Mouse (Mus musculus): ENCODE results near the gene Cep295. TPM values are rescaled to one million over a fixed set of nuclear protein-coding genes. Genes with fewer than 3 reads are reported as not detected.

Cep295 gene
- polyA plus RNA-seq (2015; fragmentation: Nextera tagmentation; extraction: Ambion mirVana), result 11.3 and 13.5 TPM in 2 replicates

GRCm38 (mm10) chr9:15357484-15358275, at the start of gene Cep295:
TSS of gene Cep295 (minus strand) at chr9:15357788.
- 3% methylated on average over 59 of the region's 60 CpGs for WGBS
- no peaks in the 10 kb centered on the region for H3K27me3 ChIP-seq
- H3K36me3 ChIP-seq, result no peaks in the 10 kb centered on the region; the same call in 1 of the 2 replicates
- H3K27ac ChIP-seq, result peak within 1 kb of the TSS; percentile 83
- H3K4me1 ChIP-seq, result no peaks in the 10 kb centered on the region
- peak within 1 kb of the TSS; percentile 85 for H3K4me3 ChIP-seq
- H3K4me2 ChIP-seq, result peak within 1 kb of the TSS; percentile 56
- H3K9ac ChIP-seq, result peak within 1 kb of the TSS; percentile 76
- ATAC-seq (ENCODE audit: insufficient number of reproducible peaks, low FRiP score, low TSS enrichment, low read depth), result peak; percentile 97
- H3K9me3 ChIP-seq, result no peaks in the 10 kb centered on the region

DNA sequence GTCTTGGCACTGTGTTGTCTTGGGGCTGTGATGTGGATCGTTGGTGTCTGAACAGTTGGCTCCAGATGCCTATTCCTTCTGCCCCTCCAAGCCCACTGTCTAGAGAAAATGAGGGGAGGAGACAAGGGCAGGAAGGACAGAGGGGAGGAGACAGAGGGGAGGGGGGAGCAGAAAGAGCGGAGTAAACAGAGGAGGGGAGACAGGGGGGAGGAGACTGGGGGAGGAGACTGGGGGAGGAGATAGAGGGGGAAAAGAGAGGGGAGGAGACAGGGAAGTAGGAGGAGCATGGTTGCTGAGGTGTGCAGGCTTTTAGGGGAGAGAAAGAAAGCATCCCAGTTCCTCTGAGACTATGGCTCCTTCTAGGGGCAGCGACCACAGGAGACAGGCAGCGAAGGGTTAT, 40.0 kb upstream of the Cep295 start:
- Histone ChIP-seq H3K4me2 (no peak overlapping the region), H3K9me3 (no peaks in the 10 kb centered on the region), H3K27me3 (no peaks in the 10 kb centered on the region), H3K27ac (no peak overlapping the region), H3K9ac (no peak overlapping the region), H3K4me3 (no peak overlapping the region), H3K36me3 (no peaks in the 10 kb centered on the region), H3K4me1 (no peaks in the 10 kb centered on the region)
- no peak for ATAC-seq (ENCODE audit: insufficient number of reproducible peaks, low FRiP score, low TSS enrichment, low read depth)
- 62% methylated on average over 4 of the region's 4 CpGs for WGBS

DNA sequence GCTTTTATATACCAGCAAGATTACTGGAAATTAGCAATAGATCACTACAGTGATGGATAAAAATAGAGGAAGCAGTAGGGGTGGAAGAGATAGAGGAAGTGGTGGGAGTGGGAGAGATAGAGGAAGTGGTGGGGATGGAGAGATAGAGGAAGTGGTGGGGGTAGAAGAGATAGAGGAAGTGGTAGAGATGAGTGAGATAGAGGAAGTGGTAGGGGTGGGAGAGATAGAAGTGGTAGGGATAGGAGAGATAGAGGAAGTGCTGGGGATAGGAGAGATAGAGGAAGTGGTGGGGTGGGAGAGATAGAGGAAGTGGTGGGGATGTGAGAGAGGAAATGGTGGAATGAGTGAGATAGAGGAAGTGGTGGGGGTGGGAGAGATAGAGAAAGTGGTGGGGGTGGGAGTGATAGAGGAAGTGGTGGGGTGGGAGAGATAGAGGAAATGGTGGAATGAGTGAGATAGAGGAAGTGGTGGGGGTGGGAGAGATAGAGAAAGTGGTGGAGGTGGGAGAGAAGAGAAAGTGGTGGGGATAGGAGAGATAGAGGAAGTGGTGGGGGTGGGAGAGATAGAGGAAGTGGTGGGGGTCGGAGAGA, 37.9 kb upstream of the Cep295 start:
- Histone ChIP-seq H3K27ac (no peak overlapping the region), H3K9ac (no peak overlapping the region), H3K9me3 (no peaks in the 10 kb centered on the region), H3K4me1 (no peaks in the 10 kb centered on the region), H3K4me3 (no peak overlapping the region), H3K36me3 (no peaks in the 10 kb centered on the region), H3K27me3 (no peaks in the 10 kb centered on the region), H3K4me2 (no peak overlapping the region)
- 82% methylated on average over 1 of the region's 1 CpGs for WGBS
- no peak for ATAC-seq (ENCODE audit: insufficient number of reproducible peaks, low FRiP score, low TSS enrichment, low read depth)

GRCm38 (mm10) chr9:15387075-15387643, 29.6 kb upstream of the Cep295 start:
- ATAC-seq (ENCODE audit: insufficient number of reproducible peaks, low FRiP score, low TSS enrichment, low read depth), result no peak
- 63% methylated on average over 5 of the region's 5 CpGs for WGBS

DNA sequence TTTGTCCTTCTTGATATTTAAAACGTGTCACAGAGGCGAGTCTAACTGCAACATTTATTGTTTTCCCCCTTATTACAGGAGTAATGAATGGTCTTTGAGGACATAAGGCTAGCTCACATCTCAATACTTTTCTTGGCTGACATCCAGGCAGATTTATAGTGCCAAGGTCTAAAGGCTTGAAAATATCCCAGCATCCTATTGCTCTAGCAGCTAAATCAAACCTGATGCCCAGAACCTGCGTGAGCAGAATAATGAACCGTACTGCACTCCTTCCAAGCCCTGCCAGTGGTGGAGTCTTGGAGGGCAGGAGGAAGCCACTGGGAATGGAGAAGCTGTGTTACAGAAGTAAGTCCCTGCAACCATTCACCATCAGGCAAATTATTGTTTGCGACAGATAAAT, 26.7 kb upstream of the Cep295 start:
- H3K9ac ChIP-seq, result no peak overlapping the region
- H3K4me1 ChIP-seq, result peaks cover 3% of the 10 kb centered on the region; the same call in 1 of the 2 replicates
- no peaks in the 10 kb centered on the region for H3K36me3 ChIP-seq
- WGBS, result 46% methylated on average over 5 of the region's 5 CpGs
- no peaks in the 10 kb centered on the region for H3K9me3 ChIP-seq
- no peak overlapping the region for H3K4me3 ChIP-seq
- ATAC-seq (ENCODE audit: insufficient number of reproducible peaks, low FRiP score, low TSS enrichment, low read depth), result no peak
- H3K4me2 ChIP-seq, result no peak overlapping the region
- H3K27me3 ChIP-seq, result no peaks in the 10 kb centered on the region
- H3K27ac ChIP-seq, result no peak overlapping the region

More at GRCm38 (mm10) chr9:15387075-15387643, 29.6 kb upstream of the Cep295 start:
- H3K9ac ChIP-seq, result no peak overlapping the region
- no peaks in the 10 kb centered on the region for H3K27me3 ChIP-seq
- H3K4me1 ChIP-seq, result peaks cover 3% of the 10 kb centered on the region; the same call in 1 of the 2 replicates
- H3K4me2 ChIP-seq, result no peak overlapping the region
- no peaks in the 10 kb centered on the region for H3K9me3 ChIP-seq
- H3K4me3 ChIP-seq, result no peak overlapping the region
- H3K36me3 ChIP-seq, result no peaks in the 10 kb centered on the region
- H3K27ac ChIP-seq, result no peak overlapping the region

DNA sequence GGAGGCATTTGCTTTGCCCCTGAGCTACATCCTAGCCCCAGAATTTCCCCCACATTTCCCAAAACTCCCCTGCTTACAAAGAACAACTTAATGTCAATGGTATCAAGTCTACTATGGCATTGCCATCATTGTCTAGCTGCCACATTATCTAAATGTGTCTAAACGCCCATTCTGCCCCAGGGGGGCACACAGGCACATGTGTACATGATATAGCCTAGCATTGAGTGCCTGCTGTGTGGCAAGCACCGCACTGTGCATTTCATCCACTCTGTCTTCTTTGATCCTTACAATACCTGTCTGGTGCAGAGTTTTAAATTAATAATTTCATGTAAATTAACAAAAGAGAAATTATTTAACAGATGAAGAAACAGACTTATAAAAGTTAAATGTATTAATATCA, 8.7 kb upstream of the Cep295 start:
- Histone ChIP-seq H3K4me2 (no peak overlapping the region), H3K9me3 (no peaks in the 10 kb centered on the region), H3K4me3 (no peak overlapping the region), H3K27me3 (no peaks in the 10 kb centered on the region), H3K9ac (no peak overlapping the region), H3K36me3 (no peaks in the 10 kb centered on the region), H3K4me1 (no peaks in the 10 kb centered on the region), H3K27ac (no peak overlapping the region)
- no peak for ATAC-seq (ENCODE audit: insufficient number of reproducible peaks, low FRiP score, low TSS enrichment, low read depth)
- 56% methylated on average over 2 of the region's 2 CpGs for WGBS

DNA sequence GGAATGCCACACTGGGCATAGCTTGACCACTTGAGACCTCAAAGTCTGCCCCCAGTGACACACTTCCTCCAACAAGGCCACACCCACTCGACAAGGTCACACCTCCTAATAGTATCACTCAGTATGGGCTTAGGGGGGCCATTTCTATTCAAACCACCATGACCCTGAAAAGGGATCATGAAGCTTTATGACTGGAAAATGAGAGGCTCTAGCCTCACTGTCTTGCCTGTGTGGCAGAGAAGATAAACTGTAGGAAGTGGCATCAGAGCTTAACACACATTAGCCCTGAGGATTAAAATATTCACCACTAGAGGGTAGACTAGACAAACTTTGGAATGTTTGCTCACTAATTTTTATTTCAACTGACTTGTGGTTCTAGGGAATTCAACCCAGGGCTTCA, 8.3 kb upstream of the Cep295 start:
- Histone ChIP-seq H3K4me1 (no peaks in the 10 kb centered on the region), H3K4me3 (no peak overlapping the region), H3K27ac (no peak overlapping the region), H3K27me3 (no peaks in the 10 kb centered on the region), H3K9ac (no peak overlapping the region), H3K9me3 (no peaks in the 10 kb centered on the region), H3K36me3 (no peaks in the 10 kb centered on the region), H3K4me2 (no peak overlapping the region)
- 77% methylated on average over 1 of the region's 1 CpGs for WGBS
- no peak for ATAC-seq (ENCODE audit: insufficient number of reproducible peaks, low FRiP score, low TSS enrichment, low read depth)

DNA sequence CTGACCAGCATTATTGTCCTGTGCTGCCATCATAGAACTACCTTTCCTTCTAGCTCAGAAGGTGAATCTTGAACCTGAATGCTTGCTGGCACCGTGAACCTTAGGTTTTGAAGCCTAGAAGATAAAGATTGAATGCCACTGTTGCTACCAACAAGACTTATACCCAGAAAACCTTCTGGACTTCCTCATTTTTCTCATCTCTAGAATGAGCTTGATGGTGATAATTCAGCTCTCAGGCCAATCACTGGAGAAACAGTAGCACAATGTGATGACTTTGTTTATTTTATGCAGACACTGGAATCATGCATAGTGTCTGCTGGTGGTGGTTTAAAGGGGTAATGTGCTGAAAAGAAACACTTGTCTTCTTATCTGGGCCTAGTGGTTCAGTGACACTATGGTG, 7.3 kb upstream of the Cep295 start:
- H3K9ac ChIP-seq, result no peak overlapping the region
- no peak overlapping the region for H3K27ac ChIP-seq
- H3K4me3 ChIP-seq, result no peak overlapping the region
- H3K4me1 ChIP-seq, result no peaks in the 10 kb centered on the region
- H3K4me2 ChIP-seq, result no peak overlapping the region
- no peaks in the 10 kb centered on the region for H3K36me3 ChIP-seq
- no peak for ATAC-seq (ENCODE audit: insufficient number of reproducible peaks, low FRiP score, low TSS enrichment, low read depth)
- no peaks in the 10 kb centered on the region for H3K9me3 ChIP-seq
- WGBS, result 81% methylated on average over 1 of the region's 1 CpGs
- H3K27me3 ChIP-seq, result no peaks in the 10 kb centered on the region

GRCm38 (mm10) chr9:15356916-15357483, 588 bp downstream of the Cep295 start:
- H3K4me1 ChIP-seq, result no peaks in the 10 kb centered on the region
- WGBS, result 0% methylated on average over 9 of the region's 9 CpGs
- peaks cover 4% of the 10 kb centered on the region for H3K36me3 ChIP-seq
- peak overlapping the region; percentile 76 for H3K9ac ChIP-seq
- no peaks in the 10 kb centered on the region for H3K9me3 ChIP-seq
- H3K27ac ChIP-seq, result peak overlapping the region; percentile 83
- peak overlapping the region; percentile 56 for H3K4me2 ChIP-seq
- no peak for ATAC-seq (ENCODE audit: insufficient number of reproducible peaks, low FRiP score, low TSS enrichment, low read depth)
- peak overlapping the region; percentile 85 for H3K4me3 ChIP-seq
- no peaks in the 10 kb centered on the region for H3K27me3 ChIP-seq

- peaks cover 45% of the 10 kb centered on the region for H3K36me3 ChIP-seq
- H3K4me1 ChIP-seq, result no peaks in the 10 kb centered on the region
- ATAC-seq (ENCODE audit: insufficient number of reproducible peaks, low FRiP score, low TSS enrichment, low read depth), result no peak
- no peak overlapping the region for H3K4me3 ChIP-seq
- H3K27ac ChIP-seq, result no peak overlapping the region
- 60% methylated on average over 2 of the region's 2 CpGs for WGBS
- H3K27me3 ChIP-seq, result no peaks in the 10 kb centered on the region
- H3K9me3 ChIP-seq, result no peaks in the 10 kb centered on the region
- H3K9ac ChIP-seq, result no peak overlapping the region
- no peak overlapping the region for H3K4me2 ChIP-seq
Observed at GRCm38 (mm10) chr9:15349925-15350324, 7.7 kb downstream of the Cep295 start.

DNA sequence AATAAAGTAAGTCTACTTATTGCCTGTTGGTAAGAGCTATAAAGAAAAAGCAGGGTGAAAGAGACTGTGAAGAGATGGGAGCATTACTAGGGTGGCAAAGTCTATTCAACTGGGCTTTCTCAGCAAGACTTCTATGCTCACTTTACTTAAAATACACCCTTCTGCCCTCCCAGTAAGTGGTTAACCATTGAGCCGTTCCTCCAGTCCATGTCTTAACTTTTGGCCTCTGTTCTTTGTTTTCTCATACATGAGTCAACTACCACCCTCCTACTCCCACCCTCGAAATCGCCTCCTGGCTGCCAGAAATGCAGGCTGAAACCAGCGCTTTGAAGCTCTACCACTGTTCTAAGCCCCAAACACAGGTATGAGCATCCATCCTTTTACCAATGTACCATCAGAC, 19.8 kb downstream of the Cep295 start:
- peaks cover 68% of the 10 kb centered on the region for H3K36me3 ChIP-seq
- no peak overlapping the region for H3K4me3 ChIP-seq
- 91% methylated on average over 4 of the region's 4 CpGs for WGBS
- no peak overlapping the region for H3K27ac ChIP-seq
- H3K4me2 ChIP-seq, result no peak overlapping the region
- no peaks in the 10 kb centered on the region for H3K9me3 ChIP-seq
- no peaks in the 10 kb centered on the region for H3K27me3 ChIP-seq
- H3K9ac ChIP-seq, result no peak overlapping the region
- H3K4me1 ChIP-seq, result no peaks in the 10 kb centered on the region
- no peak for ATAC-seq (ENCODE audit: insufficient number of reproducible peaks, low FRiP score, low TSS enrichment, low read depth)

DNA sequence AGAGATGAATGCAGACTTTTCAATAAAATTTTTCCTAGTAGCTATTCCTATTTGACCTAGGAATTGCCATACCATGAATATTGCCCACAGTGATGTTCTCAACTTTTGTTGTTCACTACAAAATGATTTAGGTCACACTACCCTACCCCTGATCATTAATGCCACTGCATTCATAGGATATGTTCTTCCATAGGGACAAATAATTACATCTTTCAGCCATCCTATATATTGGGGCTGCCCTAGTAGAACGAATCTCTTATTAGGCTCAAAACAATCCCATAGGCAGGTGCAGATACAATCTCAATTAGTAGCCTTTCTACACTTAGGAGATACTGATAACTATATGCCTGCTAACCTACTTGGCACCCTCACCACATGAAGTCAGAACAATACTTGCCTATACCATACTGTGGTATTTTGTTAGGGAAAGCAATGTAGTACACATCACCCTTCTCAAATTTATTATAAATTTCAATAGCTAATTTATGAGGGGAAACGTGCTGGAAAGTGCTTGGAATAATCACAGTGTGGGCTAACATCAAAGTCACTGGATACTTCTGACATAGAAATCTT, 39.3 kb downstream of the Cep295 start:
- no peaks in the 10 kb centered on the region for H3K27me3 ChIP-seq
- H3K4me3 ChIP-seq, result no peak overlapping the region
- H3K9me3 ChIP-seq, result no peaks in the 10 kb centered on the region
- peaks cover 61% of the 10 kb centered on the region for H3K36me3 ChIP-seq
- 69% methylated on average over 2 of the region's 2 CpGs for WGBS
- H3K9ac ChIP-seq, result no peak overlapping the region
- no peak for ATAC-seq (ENCODE audit: insufficient number of reproducible peaks, low FRiP score, low TSS enrichment, low read depth)
- H3K4me2 ChIP-seq, result no peak overlapping the region
- no peak overlapping the region for H3K27ac ChIP-seq
- H3K4me1 ChIP-seq, result no peaks in the 10 kb centered on the region
